Mouse (Mus musculus): Measurements from ENCODE around the gene Abca5. TPM values are rescaled to one million over a fixed set of nuclear protein-coding genes. Genes with fewer than 3 reads are reported as not detected.
A peak's percentile ranks its signal among the peaks of the same experiment; 100 is the strongest.

Abca5 gene
- polyA plus RNA-seq, 1 experiment, result 13.7 TPM

GRCm38 (mm10) chr11:110271745-110272144, 65.8 kb downstream of the Abca5 start:
- H3K4me3 ChIP-seq (ENCODE audit: insufficient read depth, low read length), result no peak overlapping the region
- no peaks in the 10 kb centered on the region for H3K4me1 ChIP-seq (ENCODE audit: control insufficient read depth, insufficient read depth, low read length)
- TF ChIP-seq POLR2A (IDR thresholded peaks at IDR 0.05; ENCODE audit: low read depth, low read length), result no peak
- TF ChIP-seq CTCF (IDR thresholded peaks at IDR 0.05; ENCODE audit: borderline replicate concordance, insufficient read depth, low read length), result no peak; the same call in 1 of the 2 replicates
- H3K27ac ChIP-seq (ENCODE audit: insufficient read depth, low read length), result no peak overlapping the region

GRCm38 (mm10) chr11:110268244-110268844, 69.2 kb downstream of the Abca5 start:
- Histone ChIP-seq H3K4me3 (ENCODE audit: insufficient read depth, low read length) (no peak overlapping the region), H3K4me1 (ENCODE audit: control insufficient read depth, insufficient read depth, low read length) (no peaks in the 10 kb centered on the region), H3K27ac (ENCODE audit: insufficient read depth, low read length) (no peak overlapping the region)
- TF ChIP-seq POLR2A (IDR thresholded peaks at IDR 0.05; ENCODE audit: low read depth, low read length), result no peak
- peak; percentile 90; the same call in 1 of the 2 replicates for TF ChIP-seq CTCF (IDR thresholded peaks at IDR 0.05; ENCODE audit: borderline replicate concordance, insufficient read depth, low read length)

- TF ChIP-seq POLR2A (IDR thresholded peaks at IDR 0.05; ENCODE audit: low read depth, low read length) (no peak), CTCF (IDR thresholded peaks at IDR 0.05; ENCODE audit: borderline replicate concordance, insufficient read depth, low read length) (no peak)
- H3K4me1 ChIP-seq (ENCODE audit: control insufficient read depth, insufficient read depth, low read length), result no peaks in the 10 kb centered on the region
- H3K27ac ChIP-seq (ENCODE audit: insufficient read depth, low read length), result no peak overlapping the region
- H3K4me3 ChIP-seq (ENCODE audit: insufficient read depth, low read length), result no peak overlapping the region
Measured at GRCm38 (mm10) chr11:110267232-110267631, 70.3 kb downstream of the Abca5 start.

GRCm38 (mm10) chr11:110266757-110267156, 70.8 kb downstream of the Abca5 start:
- Histone ChIP-seq H3K27ac (ENCODE audit: insufficient read depth, low read length) (no peak overlapping the region), H3K4me1 (ENCODE audit: control insufficient read depth, insufficient read depth, low read length) (no peaks in the 10 kb centered on the region), H3K4me3 (ENCODE audit: insufficient read depth, low read length) (no peak overlapping the region)
- TF ChIP-seq POLR2A (IDR thresholded peaks at IDR 0.05; ENCODE audit: low read depth, low read length) (no peak), CTCF (IDR thresholded peaks at IDR 0.05; ENCODE audit: borderline replicate concordance, insufficient read depth, low read length) (no peak)

GRCm38 (mm10) chr11:110261867-110262266, 75.6 kb downstream of the Abca5 start:
- H3K4me3 ChIP-seq (ENCODE audit: insufficient read depth, low read length), result no peak overlapping the region
- no peak overlapping the region for H3K27ac ChIP-seq (ENCODE audit: insufficient read depth, low read length)
- no peaks in the 10 kb centered on the region for H3K4me1 ChIP-seq (ENCODE audit: control insufficient read depth, insufficient read depth, low read length)
- no peak for TF ChIP-seq CTCF (IDR thresholded peaks at IDR 0.05; ENCODE audit: borderline replicate concordance, insufficient read depth, low read length)
- TF ChIP-seq POLR2A (IDR thresholded peaks at IDR 0.05; ENCODE audit: low read depth, low read length), result no peak

- H3K4me3 ChIP-seq (ENCODE audit: insufficient read depth, low read length), result no peak overlapping the region
- no peaks in the 10 kb centered on the region for H3K4me1 ChIP-seq (ENCODE audit: control insufficient read depth, insufficient read depth, low read length)
- no peak overlapping the region for H3K27ac ChIP-seq (ENCODE audit: insufficient read depth, low read length)
- TF ChIP-seq POLR2A (IDR thresholded peaks at IDR 0.05; ENCODE audit: low read depth, low read length) (no peak), CTCF (IDR thresholded peaks at IDR 0.05; ENCODE audit: borderline replicate concordance, insufficient read depth, low read length) (no peak)
Measured at GRCm38 (mm10) chr11:110257911-110258310, 79.6 kb downstream of the Abca5 start.

GRCm38 (mm10) chr11:110257061-110257460, 80.5 kb downstream of the Abca5 start:
- H3K4me1 ChIP-seq (ENCODE audit: control insufficient read depth, insufficient read depth, low read length), result no peaks in the 10 kb centered on the region
- no peak overlapping the region for H3K4me3 ChIP-seq (ENCODE audit: insufficient read depth, low read length)
- no peak for TF ChIP-seq POLR2A (IDR thresholded peaks at IDR 0.05; ENCODE audit: low read depth, low read length)
- TF ChIP-seq CTCF (IDR thresholded peaks at IDR 0.05; ENCODE audit: borderline replicate concordance, insufficient read depth, low read length), result no peak
- no peak overlapping the region for H3K27ac ChIP-seq (ENCODE audit: insufficient read depth, low read length)

GRCm38 (mm10) chr11:110252256-110252655, 85.3 kb downstream of the Abca5 start:
- H3K4me1 ChIP-seq (ENCODE audit: control insufficient read depth, insufficient read depth, low read length), result no peaks in the 10 kb centered on the region
- H3K4me3 ChIP-seq (ENCODE audit: insufficient read depth, low read length), result no peak overlapping the region
- TF ChIP-seq POLR2A (IDR thresholded peaks at IDR 0.05; ENCODE audit: low read depth, low read length) (no peak), CTCF (IDR thresholded peaks at IDR 0.05; ENCODE audit: borderline replicate concordance, insufficient read depth, low read length) (no peak)

GRCm38 (mm10) chr11:110251534-110251933, 86.0 kb downstream of the Abca5 start, which contains the start of gene Abca6:
Abca6 (minus strand) TSS chr11:110251776.
- Histone ChIP-seq H3K4me1 (ENCODE audit: control insufficient read depth, insufficient read depth, low read length) (no peaks in the 10 kb centered on the region), H3K4me3 (ENCODE audit: insufficient read depth, low read length) (peak within 1 kb of the TSS; percentile 17; the same call in 1 of the 2 replicates), H3K27ac (ENCODE audit: insufficient read depth, low read length) (no peak within 1 kb of the TSS)
- no peak for TF ChIP-seq CTCF (IDR thresholded peaks at IDR 0.05; ENCODE audit: borderline replicate concordance, insufficient read depth, low read length)
- TF ChIP-seq POLR2A (IDR thresholded peaks at IDR 0.05; ENCODE audit: low read depth, low read length), result no peak

More at GRCm38 (mm10) chr11:110252256-110252655, 85.3 kb downstream of the Abca5 start:
- H3K27ac ChIP-seq (ENCODE audit: insufficient read depth, low read length), result no peak overlapping the region

- Histone ChIP-seq H3K4me1 (ENCODE audit: control insufficient read depth, insufficient read depth, low read length) (0 out of 2 replicates have a peak, but pooled peaks cover 2% of the 10 kb centered on the region), H3K27ac (ENCODE audit: insufficient read depth, low read length) (no peak overlapping the region), H3K4me3 (ENCODE audit: insufficient read depth, low read length) (no peak overlapping the region)
- TF ChIP-seq POLR2A (IDR thresholded peaks at IDR 0.05; ENCODE audit: low read depth, low read length) (no peak), CTCF (IDR thresholded peaks at IDR 0.05; ENCODE audit: borderline replicate concordance, insufficient read depth, low read length) (no peak)
Measured at GRCm38 (mm10) chr11:110244730-110245129, 92.8 kb downstream of the Abca5 start.
